Mouse (Mus musculus) heart, adult 8-10 months (tissue): ENCODE results near the gene Ube2i. TPM values are rescaled to one million over a fixed set of nuclear protein-coding genes. Genes with fewer than 3 reads are reported as not detected.

ENCODE experiments used
- DNase-seq: peaks from one replicate; pipeline ENCODE4 v3.0.0; 2022; ENCODE audit warnings: low spot score
- total RNA-seq, 4 experiments: library from RNA; stranded (reverse); gene quantifications; 2 replicates each; pipeline ENCODE4 v1.2.4; 2022

The Ube2i gene
- total RNA-seq, result 10 to 100 TPM; 86.5 to 98.1 (median 89.4) TPM

DNA sequence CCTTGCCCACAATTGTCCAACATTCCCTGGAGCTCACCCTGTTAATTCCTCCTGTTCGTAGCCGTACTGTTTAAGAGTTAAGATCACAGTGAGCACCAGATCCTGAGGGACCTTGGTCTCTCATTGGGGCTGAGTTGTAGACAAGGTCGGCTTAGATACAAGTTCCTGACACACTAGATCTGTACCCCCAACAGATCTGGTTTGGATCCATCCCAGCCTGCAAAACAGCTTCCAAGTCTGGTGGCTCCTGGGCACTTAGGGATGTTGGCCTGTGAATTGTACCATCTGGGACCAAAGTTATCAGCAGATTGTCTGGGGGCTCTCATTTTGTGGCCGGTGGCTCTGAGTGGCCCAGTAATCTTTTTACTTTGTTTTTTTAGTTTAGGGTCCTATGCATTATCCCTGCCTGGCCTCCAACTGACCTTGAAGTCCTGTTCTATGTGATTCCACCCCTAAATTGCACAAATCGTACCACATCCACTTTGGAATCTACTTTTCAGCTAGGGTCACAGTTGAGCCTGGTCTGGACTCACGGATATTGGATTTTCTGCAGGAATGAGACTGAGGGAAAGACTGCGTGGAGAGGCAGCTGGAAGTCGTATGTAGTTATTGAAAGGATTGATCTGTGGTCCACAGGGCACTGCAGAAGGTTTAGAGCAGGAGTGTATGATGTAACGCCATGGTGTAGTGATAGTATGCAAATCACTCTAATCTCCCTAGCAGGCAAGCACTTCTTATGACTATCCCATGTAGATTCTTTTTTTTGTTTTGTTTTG lies at the start of gene Ube2i:
Ube2i (minus strand) TSS at position 52 of the 776 bp plus-strand sequence.
- DNase-seq, result no peak

DNA sequence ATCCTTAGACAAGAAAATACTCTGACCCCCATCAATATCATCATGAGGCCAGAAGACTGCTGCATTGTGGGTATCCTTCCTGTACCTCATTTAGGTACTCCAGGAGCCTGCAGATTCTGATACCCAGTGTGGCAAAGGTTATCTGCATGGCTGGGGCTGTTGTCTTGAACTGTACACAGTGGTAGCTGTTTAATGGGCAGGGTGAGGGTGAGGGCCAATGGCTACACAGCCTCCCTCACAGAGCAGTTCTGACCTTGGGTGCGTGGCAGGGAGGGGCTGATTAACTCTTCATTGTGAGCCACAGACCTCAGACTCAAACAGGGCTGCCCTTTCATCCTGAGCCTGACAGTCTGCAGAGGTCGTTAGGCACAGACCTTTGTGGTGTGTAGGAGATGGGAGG lies 48.5 kb upstream of the Ube2i start:
- no peak for DNase-seq

DNA sequence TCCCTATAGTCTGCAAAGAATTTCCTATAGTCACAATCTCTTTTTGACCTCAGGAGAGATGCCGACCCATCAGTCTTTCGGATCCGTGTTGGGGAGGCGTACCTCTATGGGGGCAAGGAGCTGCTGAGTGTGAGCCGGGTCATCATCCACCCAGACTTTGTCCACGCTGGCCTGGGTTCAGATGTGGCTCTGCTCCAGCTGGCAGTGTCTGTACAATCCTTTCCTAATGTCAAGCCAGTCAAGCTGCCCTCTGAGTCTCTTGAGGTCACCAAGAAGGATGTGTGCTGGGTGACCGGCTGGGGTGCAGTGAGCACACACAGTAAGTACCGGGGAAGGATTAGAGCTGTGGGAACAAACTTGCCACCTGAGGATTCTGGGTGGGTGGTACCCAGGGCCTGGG lies 46.4 kb upstream of the Ube2i start:
- no peak for DNase-seq

DNA sequence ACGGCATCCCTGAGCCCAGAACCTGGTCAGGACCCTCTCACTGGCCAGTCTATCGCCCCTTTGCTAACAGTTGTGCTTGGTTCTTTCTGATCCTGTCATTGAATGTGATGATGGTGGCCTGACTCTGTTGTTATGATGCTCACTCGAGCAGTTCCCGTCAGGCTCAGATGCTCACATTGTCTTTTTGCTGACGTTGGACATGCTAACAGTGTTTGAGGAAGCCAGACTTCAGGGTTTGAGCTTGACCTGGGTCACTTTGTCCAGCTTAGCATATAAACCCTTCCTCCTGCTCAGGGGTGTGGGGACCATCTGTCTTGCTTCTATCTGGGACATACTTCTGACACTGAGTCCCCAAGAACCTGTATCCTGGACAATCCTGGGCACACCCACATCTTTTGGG lies 43.9 kb upstream of the Ube2i start, which contains the start of gene Prss29:
Prss29 (plus strand) TSS at position 301 of the 400 bp plus-strand sequence.
- DNase-seq, result no peak

DNA sequence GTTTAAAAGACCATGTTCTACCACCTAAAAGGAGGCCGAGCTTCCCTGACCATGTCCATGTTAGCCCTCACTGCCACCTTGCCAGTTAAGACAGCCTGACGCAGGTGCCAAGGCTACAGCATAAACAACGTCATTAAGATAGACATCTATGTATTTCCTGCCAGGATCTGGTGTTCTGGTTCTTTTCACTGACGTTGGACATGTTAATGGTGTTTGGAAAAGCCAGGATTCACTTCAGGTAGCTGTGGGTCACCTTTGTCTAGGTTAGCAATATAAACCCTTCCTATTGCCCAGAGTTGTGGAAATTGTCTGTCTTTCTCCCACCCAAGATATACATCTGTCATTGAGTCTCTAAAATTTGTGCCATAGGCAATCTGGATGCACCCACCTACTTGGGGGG lies 33.9 kb upstream of the Ube2i start, which contains the start of gene Prss28:
Prss28 (plus strand) TSS at position 301 of the 400 bp plus-strand sequence.
- no peak for DNase-seq

DNA sequence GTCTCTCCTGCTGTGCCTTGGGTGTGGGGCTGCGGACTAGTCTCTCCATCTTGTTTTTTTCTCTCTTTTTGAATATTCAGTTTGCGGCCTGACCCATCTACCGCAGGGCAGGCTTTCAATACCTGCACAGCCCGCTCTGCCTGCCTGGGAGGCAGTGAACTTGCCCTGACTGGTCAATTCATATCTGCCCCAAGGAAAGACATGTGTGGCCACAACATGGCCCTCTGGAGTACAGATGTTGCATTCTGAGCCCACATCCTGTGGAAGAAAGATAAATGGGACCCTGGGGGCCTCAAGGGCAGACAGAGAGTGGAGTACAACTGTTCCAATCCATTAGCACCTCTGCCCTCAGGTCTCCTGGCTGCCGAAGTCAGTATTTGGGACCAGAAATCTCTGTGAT lies 23.7 kb upstream of the Ube2i start, which contains the start of gene Prss34:
Prss34 (plus strand) TSS at position 301 of the 400 bp plus-strand sequence.
- no peak for DNase-seq

DNA sequence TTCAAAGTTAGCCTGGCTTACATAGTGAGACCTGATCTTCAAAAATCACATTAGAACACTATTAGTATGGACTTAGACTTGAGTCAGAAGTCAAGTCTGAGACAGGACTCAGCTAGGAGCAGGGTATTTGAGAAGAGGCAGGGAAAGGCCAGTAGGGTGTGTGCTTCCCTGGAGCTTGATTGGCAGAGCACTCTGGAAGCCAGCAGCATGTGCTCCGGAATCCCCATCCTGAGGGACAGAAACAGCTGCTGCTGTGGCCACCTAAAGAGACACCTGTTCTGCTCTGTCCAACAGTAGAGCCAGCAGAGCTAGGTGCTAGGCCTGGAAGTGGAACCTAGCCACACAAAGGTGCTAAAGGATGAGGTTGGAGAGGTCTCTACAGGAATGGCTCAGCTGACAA lies 19.7 kb upstream of the Ube2i start:
- DNase-seq, result no peak

DNA sequence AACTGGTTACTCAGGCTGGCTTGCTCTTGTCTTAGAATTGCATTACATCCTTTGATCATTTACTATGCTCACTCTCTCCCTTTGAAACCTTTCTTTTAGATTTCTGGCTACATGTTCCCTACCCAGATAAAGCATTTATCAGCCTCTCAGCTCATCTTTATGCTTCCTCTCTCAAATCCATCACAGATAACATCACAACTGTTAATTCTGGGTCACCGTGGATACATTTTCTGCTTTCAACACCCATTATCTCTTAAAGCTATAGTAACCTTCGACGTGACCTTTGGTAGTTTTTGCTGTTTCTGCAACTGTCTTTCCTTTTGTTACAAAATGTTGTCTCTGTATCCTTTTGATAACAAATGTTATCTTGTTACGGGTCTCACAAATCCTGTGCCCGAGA lies 19.1 kb upstream of the Ube2i start:
- no peak for DNase-seq

DNA sequence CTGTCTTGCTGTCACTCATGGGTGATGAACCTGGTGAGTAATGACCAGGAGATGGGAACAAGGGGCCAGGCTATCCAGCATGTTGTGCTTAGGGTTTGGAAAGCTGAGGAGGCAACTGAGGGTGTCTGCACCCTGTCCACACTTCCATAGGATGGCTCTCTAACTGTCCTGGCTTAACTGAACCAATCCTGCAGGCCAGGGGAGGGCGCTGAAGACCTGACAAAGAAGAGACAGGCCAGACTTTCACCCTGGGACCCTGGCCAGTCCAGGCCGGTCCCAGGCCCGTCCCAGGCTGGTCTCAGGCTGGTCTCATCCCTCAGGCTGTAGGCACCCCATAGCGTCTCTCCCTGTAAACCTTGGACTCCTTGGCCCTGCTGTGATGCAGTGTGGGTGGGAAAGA lies 16.0 kb upstream of the Ube2i start:
- DNase-seq, result no peak

DNA sequence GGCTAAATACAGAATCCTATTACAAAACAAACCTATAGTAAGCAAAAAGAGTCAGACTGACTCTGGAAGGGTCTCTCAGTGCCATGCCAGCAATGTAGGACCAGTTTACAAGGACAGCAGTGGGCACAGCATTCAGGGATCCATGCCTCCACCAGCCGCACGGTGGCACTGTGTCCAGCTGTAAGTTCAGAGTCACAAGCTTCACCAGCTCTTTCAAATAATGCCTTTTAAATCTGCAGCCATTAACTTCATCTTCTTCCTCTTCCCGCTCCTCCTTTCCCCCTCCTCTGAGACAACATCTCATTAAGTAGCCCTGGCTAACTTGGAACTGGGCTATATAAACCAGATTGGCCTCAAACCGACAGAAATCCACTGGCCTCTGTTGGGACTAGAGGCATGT lies 14.4 kb upstream of the Ube2i start:
- DNase-seq, result no peak

DNA sequence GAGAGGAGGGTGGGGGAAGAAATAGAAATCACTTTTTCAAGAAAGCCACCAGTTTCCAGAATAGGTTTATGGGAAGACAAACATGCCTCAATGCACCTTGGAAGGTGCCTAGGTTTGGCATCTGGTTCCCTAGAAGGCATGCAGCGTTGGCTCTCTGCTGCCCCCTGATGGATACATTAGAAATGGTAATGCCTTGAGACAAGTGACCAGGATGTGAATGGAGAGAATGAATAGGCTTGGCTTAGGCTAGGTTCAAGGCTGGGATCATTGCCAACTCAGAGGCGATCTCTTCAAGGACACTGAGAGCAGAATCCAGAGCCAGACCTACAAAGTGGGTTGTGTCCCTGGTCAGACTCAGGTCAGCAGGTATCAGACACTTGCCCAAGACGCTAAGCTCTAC lies 10.6 kb upstream of the Ube2i start:
- DNase-seq, result peak; percentile 67

DNA sequence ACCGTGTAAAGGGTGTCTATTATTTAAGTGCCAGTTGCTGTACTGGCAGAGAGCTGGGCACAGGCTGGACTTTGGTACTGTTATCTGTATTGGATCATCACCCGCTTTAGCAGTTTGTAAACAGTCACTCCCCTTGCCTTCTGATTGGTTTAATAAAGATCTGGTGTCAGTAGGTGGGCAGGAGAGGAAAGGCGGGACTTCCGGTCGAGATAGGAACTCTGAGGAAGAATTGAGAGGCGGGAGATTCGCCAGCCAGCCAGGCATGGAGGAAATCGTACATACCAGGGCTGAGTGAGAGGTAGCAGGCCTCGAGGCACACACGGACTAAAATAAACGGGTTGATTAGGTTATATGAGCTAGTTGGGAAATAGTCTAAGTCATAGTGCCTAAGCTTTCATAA lies 7.7 kb upstream of the Ube2i start:
- DNase-seq, result peak; percentile 51

DNA sequence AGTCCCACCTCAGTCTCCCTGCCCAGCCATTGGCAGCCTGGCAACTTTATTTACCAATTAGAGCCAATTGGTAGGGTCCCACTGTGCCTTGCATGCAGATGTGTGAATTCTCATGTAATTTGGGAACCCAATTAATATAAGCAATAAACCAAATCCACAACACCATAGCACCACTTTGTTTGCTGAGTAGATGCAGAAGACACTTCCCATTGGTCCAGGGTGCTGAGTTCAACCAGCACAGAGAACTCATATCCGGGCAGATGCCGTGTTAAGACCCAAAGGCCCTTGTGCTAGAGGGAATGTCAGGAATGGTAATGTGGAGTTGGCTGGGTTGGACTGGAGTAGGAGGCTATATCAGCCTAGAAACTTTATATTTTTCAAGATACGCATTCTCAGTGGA lies 1.4 kb upstream of the Ube2i start:
- no peak for DNase-seq

DNA sequence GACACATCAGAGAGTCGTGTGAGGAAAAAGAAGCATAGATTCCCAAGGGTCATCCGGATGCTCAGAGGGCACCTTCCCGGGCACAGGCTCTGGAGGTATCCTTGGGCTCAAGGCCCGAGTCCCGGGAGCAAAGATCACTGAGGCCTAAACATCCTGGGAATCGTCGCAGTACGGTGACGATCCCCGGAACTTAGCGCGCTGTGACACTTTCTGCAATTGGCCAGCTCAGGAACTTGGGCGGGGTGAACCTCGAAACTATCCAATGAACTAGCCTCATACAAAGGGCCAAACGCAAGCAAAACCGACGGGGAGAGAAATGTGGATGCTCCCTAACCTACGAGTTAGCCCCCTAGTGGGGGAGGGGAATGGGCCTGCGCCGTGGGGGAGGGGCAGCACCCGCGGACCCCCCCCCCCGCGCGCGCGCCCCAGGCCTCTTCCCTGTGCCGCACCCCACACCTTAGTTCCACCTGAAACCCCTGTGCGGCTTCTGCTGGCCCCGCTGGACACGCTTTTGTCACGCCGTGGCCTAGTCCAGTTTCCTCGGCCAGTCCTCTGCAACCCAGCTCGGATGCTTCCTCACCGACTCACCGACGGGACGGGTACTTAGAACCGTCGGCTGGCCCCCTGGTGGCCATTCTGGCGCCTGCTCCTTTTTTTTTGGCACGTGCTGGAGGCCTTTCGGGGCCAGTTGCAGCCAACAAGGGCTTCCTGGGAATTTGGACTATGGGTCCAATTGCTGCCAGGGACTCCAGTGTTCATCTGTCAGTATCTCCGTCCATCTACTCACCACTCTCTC lies 518 bp downstream of the Ube2i start:
- DNase-seq, result peak; percentile 99

DNA sequence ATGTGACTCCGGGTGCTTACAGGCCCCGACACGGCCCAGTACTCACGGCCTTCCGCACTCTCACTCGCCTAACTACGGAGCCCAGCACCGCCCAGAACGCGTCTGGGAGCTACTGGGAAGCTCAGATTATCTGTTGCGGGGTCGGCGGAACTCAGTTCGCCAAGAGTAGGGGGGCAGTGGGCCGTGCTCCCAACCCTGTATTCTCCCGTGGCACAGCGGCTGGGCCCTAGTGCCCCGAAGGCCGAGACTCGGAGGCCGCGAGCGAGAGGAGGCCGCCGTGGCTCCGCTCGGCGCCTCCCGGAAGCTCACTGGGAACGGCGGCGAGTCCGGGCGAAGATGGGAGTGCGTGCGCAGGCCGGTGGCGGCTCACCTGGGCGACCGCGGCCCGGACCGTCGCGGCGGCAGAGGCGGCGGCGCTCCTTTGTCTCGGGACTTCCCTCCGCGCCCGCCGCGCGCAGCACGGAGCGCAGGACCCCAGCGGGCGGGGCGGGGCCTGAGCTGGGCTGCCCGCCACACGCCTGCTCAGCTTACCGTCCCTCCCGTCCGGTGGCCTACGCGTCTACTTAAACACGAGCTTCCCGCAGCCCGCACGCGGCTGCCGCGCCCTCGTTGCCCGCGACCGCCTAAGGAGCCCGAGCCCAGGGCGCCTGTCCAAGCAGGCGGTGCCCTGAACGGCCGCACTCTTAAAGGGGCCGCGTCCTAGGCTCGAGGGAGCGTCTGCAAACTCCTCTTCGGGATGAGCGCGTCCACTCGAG lies 1.3 kb downstream of the Ube2i start:
- peak; percentile 20 for DNase-seq

DNA sequence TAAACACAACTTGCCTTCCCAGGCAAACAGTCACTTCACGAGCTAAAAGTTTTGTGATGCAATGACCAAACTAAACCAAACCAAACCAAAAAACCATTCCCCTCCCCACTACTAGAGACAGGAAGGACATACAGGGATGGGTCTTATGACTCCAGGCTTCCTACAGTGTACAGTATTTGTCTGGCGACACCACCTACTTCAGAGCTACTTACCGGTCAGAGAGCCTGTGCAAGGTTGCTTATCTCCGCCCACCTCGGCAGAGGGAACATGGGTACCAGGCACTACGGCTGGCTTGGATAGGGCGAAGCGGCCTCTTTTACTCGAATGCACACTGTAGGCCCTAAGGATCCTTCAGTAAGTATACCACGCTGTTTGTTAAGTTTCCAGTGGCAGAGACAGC lies 2.1 kb downstream of the Ube2i start:
- DNase-seq, result no peak

DNA sequence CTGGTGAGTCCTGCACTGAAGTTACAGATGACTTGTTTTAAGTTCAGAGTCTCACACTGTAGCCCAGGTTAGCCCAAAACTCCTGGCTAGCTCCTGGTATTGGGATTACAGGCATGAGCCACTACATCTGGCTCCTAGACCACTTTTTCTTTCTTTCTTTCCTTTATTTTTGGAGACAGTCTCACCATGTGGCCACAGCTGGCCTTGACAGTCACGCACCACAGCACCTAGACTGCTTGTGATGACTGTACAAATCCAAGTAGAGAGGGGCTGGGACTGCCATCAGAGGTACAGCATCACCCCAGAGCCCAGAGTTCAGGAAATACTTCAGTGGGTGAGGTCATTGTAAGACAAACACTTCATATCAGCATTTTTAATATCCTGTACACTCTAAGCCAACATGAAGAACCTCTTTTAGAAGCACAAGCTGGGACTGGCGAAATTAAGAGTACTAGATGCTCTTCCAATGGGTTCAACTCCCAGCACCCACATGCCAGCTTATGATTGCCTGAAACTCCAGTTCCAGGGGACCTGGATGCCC lies 3.6 kb downstream of the Ube2i start:
- DNase-seq, result no peak

DNA sequence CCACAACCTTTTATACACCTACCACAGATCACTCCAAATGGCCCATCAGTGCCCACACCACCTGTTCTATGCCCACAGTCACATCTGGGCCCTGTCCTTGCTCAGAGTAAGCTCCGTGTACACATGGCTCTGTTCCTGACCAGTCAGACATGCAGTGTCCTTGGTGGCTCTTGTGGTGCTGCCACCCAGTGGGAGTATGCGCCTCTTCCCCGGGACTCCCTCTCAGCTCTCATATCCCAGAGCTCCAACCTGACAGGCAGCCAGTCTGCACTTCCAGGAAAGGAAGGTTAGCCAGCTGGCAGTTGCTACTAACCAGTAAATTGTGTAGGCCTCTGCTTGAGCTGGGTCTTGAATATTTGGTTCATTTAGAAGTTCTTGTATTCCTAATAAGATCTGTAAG lies 10.0 kb downstream of the Ube2i start:
- peak; percentile 51 for DNase-seq

DNA sequence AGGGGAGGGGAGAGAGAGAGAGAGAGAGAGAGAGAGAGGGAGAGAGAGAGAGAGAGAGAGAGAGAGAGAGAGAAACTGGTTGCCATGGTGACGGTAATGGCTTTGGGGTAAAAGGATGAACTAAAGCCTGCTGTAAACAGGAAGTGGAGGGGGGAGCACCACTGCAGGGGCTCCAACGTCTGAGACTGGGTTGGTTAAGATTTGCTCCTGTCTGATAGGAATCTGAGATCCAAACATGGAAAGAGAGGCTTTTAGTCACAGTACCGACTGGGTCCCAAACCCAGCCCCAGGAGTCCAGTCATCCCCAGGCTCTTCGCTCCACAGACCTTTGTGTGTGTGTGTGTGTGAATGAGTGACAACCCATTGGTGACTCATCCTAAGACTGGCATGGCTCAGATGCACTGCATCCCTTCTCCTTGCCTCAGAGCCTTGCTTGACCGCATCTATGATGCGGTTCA lies 16.6 kb downstream of the Ube2i start:
- DNase-seq, result no peak

DNA sequence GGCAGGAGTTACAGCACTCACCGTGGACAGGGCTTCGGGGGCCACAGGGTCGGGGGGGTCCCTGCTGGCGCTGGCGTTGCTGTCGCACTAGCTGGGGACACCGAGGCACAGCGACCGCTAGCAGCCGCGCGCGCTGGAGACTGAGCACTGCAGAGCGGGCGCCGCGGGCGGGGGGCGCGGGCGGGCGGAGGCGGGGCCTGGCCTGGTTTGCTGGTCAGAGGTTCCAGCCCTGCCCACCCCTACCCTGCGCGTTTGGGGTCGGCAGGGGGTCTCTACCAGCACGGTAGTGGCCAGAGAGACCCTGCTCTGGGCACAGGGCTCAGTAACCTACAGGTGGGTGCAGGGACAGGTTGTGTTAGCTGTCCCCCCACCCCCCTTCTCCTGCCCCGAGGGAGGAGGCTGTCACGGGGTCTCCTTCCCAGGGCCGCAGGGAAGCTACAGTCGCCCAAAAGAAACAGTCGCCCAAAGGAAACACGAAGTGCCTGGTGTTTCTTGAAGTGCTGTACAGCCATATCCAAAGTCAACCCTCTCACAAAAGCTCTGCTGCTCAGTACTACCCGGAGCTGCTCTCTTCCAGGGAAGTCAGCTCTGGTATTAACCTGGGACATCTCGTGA lies 18.2 kb downstream of the Ube2i start, which contains the start of gene Baiap3:
Baiap3 (minus strand) TSS at position 225 of the 615 bp plus-strand sequence.
- DNase-seq, result no peak

DNA sequence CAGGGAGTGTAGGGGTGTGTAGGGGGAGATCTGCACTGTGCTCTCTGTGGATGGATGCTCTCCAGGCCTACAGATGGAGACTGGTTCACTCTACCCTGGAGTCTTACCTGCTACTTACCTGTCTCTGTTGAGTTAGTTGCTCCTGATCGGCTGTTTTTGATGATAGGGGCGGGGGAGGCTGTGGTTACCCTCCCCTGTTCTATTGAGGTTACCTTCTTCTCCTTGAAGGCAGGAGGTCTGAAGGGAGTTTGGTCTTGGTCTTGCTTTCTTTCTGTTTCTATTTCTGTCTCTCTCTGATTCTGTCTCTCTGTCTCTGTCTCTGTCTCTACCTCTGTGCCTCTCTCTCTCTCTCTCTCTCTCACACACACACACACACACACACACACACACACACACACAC lies 19.3 kb downstream of the Ube2i start:
- DNase-seq, result no peak
